Mouse (Mus musculus) Muller cell, postnatal 12 days (primary cell): ENCODE measurements around the gene Tpra1.
A peak's percentile ranks its signal among the peaks of the same experiment; 100 is the strongest.

Source experiments
- DNase-seq: peaks from one replicate; pipeline ENCODE4 v3.0.0-alpha.2; 2015; ENCODE audit errors: inconsistent ontology term

Tpra1 gene

DNA sequence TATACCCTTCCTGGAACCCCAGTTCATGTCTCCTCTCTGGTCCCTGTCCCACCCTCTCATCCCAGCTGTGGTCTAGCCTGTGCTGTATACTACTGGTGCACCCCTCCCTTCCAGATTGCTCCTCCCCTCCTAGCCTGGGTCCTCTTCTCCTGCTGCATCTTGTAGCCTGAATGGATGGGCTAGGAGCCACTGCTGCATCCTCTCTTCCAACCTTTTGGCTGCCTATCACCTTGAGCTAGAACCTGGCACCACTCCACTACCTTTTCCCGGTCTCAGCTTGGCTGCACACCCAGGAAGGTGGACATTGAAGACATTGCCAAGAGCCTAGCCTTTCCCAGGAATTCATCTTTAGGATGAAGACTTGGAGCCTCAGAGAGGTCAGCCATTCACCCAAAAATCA is 26.0 kb downstream of the Tpra1 start:
- no peak for DNase-seq

DNA sequence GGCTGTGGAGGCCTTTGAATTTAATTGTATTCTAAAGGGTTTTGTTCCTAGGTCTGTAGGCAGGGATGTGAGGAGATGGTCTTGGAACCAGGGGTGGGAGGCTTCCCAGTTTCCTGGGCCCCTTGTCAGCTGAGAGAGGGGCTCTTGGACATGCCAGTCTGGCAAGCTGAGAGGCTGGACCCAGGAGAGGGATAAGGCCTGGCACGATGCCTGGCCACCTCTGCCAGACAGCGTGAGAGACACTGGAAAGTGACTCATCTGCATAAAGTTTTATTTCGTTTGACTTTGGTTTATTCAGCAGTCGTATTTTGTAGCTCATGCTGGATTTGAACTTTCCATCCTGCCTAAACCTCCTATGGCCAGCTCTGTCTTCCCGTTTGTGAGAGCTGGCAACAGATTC is 26.5 kb downstream of the Tpra1 start:
- peak; percentile 61 for DNase-seq

DNA sequence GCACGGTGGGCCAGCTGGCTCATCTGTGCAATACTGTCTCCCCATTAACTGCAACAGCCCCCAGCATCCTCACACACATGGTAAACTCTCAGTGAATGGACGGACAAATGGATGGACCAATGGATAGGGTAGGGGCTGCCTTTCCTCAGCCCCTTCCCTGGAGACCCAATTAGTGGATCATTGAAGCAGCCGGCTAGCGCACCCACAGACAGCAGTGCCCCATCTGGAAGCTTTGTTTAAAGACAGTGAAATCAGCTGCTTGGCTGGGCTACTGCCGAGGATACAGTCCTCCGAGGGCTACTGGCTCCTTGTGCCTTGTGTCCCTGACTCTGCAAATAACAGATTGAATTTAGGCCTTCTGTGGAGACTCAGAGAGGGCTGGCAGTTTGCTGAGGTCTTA is 27.4 kb downstream of the Tpra1 start:
- no peak for DNase-seq

DNA sequence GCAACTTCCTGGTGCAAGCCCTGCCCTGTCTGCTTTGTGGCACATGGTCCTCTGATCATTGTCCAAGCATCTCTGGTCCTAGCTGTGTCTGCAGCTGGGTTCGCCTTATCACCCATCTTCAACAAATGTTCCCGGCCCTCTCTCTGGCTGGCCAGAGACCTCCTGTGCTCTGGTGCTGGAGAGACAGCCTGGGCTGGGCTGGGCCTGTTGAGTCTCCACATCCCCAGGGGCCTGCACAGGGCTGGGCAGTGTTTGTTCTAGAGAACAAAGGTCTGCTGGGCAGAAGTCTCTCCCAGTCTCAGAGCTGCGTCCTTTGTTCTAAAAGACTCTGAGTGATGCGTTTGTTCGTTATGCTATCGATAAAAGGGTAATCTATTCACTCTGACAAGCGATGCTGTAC is 28.0 kb downstream of the Tpra1 start:
- DNase-seq, result no peak

DNA sequence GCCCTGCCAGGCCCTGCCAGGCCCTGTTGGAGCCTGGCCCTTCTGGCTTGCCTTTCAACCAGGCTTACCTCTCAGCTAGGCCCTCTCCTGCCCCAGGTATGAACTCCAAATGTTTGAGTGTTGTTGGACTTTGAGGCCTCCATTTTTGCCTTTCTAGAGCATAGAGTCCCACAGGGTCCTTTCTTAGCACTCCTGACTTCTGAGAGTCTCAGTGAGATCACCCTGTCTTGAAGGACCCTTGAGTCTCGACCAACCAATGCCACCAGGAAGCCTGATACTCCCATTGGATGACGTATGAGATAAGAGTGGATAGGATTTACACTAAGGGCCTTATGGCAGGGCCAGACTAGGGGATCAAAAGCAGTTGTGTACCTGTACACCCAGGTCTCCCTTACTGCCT is 29.4 kb downstream of the Tpra1 start:
- no peak for DNase-seq

DNA sequence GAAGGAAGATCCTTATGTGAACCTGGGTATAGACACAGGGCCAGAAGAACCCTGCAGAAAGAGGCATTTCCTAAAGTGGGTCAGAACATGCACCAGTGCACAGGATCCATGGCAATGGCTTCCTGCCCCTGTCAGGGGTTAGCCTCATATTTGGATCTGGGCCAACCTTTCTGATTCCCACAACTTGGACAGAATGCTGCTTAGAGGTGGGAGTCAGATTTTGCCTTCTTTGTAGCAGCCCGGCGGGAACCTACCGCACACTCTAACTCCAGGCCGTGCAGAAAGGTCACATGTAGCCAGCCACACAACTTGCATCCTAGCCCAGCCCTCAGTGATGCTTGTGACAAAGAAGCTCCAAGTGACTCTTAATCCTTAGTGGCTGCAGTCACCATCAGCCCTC is 32.1 kb downstream of the Tpra1 start:
- peak; percentile 69 for DNase-seq

DNA sequence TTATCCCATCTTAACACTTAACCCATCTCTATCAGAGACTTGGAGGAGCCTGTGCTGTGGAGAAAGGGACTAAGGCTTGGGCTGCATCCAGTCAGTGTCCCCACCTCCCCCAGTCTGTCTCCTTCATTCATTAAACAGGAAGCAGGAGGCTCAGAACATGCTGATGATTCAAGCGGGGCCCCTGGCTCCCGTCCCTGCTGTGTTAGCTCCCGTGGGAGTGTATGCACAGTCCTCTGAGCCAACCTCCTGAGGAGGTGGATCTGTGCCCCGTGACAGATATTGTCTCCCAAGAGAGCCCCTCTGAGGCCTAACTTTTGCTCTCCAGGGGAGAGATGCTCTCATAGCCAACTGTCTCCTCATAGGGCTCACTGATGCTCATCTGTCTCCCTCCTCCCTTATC is 32.8 kb downstream of the Tpra1 start:
- DNase-seq, result peak; percentile 82

DNA sequence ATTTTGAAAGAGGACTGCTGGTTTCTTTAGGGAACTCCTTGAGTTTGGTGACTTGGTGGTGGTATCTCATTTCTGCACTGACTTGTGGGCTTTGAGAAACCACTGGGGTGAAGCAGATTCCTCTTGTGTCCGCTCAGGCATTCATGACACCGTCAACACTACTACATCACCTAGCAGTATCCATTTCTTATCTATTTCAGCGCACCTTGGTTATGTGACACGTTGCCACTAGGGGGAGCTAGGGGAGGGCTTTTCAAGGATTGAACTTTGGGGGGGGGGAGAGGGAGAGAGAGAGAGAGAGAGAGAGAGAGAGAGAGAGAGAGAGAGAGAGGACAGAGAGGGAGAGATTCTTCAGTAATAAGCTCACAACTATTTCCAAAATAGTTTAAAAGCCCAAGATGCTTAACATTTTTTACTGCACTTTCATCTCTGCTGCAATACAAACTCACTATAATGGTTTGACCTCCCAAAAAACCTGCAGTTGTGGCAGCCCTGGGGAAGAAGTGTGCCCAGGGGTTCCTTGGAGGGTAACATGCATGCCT is 33.8 kb downstream of the Tpra1 start:
- DNase-seq, result peak; percentile 86

DNA sequence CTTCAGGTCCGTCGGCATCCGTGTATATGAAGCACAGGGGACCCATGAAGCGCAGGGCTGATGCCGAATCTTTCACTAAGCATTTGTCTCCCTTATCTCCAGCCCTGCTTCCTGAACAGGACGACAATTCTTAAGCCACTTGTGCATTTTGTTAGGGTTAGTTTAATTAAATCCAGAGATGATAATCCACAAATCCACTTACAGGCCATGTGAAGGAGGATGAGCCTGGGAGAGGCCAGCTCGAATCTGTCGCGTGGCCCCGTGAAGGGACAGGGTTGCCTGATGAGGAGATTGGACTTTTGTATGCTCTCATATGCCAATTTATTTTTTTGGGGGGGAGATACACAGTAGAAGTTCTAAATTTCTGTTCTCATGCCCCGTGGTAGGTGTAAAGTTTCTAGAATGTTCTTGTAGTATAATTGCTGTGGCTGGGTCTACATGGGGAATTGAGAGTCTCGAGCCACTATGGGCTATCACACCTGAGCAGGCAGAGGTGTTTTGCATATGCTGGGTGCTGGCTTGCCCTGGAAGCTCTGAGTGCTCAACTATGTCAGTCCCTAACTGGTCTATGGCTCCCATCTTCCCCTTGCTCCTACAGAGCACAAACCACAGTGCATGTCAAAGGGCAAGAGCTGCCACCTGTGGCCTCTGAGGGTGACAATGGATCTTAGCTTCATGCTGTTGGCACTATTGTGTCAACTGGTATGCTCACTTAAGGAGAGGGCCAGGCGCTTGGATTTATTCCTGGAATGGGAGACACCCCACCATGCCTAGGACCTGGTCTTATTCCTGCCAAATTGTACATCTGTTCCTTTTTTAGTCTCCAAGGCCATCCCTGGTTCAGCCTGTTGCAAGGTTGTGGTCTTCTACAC is 34.5 kb downstream of the Tpra1 start:
- DNase-seq, result no peak

DNA sequence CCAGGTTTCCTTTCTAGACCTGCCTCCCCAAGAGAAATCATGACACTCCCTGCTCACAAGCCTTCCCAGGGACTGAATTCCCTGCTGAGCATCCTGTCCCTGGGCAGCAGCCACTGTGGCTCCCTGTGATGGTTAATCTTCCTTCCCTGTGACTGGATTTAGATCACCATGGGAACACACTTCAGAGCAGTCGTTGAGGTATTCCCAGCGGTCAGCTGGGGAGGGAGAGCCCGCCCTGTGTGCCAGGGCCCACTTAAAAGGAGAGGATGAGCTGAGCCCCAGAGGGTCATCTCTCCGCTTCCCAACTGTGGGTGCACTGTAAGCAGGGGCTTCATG is 35.1 kb downstream of the Tpra1 start:
- no peak for DNase-seq

DNA sequence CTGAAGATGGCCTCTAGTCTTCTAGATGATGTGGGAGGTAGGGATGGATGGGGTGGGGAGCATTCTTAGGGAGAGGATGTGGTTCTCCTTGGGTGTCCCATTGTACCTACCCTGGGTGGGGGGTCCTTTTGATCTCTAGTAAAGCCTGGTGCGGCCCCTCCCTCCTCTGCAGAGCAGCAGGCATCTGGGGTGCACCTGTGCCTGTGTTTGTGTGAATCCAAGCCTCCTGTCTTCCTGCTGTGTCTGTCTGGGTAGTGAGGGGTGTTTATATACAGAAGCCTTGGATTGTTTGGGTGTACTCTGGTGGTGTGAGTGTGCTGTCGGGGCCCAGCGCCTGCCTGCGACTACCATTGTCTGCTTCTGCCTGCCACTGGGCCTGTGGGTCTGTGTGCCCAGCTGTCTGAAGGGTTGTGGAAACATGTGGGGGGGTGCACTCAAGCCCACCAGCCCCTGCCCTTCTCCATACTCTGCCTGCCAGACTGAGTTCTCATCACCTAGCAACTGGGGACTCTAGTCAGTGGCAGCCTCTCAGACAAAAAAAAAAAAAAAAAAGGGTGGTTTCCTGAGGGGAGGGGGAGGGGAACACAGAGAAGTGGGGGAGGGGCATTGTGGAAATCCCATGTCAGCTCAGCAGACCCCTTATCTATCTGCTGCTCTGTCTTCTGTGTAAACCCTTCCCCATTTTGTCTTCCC is 36.1 kb downstream of the Tpra1 start:
- DNase-seq, result no peak

DNA sequence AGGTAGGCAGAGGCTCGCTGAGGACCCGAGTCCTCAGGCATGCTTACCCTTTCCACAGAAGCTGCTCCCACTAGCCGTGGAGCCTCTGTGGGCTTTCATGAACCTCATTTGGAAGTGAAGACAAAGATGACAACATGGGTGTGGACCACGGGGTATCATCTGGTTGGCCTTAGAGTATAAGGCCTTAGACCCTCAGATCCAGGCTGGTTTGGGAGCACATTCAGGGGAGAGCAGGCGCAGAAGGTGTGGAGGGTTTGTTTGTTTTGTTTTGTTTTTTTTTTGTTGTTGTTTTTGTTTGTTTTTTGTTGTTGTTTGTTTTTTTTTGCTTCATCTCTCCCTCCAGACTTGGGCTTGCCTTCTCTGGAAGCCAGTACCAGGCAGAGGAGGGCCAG is 36.6 kb downstream of the Tpra1 start:
- no peak for DNase-seq

DNA sequence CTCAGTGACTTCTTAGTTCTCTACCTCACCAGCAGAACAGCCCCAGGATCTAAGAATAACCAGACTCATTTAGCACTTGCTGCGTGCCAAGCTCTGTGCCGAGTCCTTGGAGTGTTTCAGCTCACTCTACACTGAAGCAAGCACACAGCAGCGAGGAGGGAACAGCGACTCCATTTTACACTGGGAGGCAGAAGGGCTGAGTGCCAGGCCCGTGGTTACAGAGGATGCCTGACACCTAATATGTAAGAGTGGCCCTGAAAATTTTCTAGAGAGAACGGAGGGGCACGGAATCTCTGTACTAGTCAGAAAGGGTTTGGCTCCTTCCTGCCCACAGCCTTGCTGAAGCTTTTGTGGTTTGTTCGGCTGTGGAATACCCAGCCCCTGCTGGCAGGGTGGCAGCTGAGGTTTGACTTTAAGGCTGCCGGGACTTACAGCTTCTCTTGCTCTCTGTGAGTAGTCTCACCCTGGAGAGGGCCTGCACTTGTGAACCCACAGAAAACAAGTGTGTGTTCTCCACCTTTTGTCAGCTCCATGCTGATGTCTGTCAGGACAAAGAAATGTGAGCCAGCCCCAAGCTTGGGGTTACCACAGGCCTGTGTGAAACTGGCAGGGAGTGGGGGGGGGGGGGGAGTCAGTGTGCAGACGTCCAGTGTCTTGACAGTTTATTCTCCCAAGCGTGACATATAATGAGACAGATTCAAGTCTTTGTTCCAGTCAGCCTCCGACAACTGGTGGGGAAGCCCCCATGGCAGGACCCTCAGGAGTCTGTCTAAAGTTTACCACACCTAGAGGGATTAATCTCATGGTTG is 37.4 kb downstream of the Tpra1 start:
- peak; percentile 66 for DNase-seq

DNA sequence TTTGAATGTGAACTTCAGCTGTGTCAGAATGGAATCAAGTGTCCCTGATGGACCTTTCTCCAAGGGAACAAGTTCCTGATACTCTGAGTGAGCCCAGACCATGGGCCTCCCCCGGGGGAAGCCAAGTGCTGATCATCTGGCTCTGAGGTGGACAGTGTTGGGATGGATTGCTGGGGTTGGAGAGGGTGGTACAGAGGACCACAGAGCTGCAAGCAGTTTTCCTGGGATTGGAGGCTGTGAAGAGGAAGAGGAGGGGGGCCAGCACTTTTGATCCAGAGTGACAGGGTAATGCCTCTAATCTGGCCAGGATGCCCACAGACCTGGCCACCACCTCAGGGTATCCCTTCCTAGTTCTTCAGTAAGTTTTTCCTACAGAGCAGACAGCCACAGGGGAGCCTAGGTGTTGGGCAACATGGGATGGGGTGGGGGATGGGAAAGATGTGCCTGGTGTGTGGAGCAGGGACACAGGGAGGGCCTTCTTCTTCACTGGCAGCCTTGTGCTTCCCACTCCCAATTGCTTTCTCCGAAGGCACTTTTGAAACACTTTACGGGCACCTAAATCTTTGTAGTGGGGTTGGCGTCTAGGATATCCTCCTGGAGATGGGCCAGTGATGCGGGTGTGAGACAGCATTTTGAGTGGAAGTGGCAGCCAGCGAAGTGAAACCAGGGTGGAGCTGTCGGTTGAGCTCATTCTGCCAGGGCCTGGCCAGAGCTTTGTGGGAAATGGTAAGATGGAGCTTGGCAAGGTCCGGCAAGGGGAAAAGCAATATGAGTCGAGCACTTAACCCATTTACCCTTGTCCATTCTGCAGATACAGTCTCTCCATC is 38.3 kb downstream of the Tpra1 start:
- peak; percentile 18 for DNase-seq

DNA sequence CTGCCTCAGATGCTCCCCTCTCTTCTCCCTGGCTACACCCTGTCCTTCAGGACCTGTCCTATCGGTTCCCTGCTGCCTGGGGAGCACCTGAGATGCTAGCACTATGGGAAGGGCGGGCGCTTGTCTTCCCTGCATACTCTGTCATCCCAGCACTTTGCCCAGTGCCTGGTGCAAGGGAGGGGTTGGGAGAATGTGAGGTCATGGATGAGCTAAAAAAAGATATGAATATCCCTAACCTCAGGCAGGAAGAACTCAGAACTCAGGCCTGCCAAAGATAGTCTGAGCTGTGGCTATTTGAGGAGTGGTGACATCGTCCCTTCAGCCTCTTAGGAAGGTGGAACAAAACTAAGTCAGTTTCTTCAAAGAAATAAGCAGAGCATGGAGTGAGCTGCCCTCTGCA is 39.6 kb downstream of the Tpra1 start:
- DNase-seq, result peak; percentile 57

DNA sequence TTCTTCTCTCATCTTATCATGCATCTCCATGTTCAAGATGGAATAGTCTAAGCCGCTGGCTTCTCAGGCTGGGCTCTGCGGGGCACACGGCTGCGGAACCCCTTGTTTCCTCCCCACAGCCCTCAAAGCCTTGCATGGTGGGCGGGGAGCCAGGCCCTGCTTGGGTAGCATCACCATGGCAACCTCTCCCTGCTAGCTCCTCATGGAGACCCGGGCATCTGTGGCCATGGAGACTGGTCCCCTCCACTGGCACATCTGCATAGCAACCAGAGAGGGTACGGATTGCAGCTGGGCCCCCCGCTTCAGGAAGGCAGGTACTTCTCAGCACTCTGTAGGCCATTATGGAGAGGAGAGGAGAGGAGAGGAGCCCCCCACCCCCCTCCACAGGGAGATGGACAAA is 40.5 kb downstream of the Tpra1 start:
- no peak for DNase-seq

DNA sequence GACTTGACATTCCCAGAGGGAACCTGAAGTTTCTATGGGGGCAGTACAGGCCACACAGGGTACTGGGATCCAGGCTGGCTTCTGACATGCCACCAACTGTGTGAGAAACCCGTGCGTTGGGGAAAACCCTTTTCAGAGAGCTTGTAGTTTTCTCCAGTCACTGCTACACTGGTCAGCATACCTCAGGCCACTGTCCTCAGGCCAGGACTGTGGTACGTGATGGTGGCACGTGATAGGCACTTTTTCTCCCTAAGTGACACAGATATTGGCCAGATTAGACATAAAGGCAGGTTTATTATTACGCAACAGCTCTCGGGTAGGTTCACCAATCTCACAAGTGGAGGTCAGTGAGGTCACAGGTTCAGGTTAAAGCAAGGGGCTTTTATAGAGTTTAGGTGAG is 41.6 kb downstream of the Tpra1 start:
- DNase-seq, result no peak

DNA sequence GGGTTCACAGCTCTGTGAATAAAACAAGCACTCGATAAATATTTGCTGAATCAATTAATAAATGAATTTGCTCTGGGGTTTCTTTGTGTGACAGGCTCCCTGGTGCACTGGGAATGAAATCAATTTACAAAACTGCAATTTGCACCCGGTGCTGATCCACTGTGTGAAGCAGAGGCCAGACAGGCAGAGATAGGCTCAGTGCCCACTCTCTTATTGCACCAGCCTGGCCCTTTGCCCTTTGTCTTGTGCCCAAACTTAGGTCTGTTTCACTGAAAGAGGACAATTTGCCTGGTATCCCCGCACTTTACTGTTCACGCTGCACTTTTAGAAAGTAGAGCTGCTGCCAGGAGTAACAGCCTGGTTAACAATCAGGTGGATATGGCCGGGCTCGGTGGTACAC is 44.4 kb downstream of the Tpra1 start:
- DNase-seq, result no peak

DNA sequence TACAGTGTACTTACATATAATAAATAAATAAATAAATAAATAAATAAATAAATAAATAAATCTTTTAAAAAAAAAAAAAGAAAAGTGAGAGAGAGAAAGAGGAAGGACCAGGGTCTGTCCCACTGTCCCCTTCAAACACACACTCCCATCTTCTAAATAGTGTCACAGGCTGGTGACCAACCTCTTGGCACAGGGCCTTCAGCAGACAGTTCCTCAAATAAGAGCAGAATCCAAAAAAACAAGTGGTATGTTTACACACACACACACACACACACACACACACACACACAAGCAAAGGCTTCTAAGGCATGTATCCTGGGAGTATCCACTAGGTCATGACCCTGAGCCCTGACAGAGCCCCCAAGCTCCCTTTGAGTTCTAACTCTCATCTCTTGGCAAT is 45.7 kb downstream of the Tpra1 start:
- DNase-seq, result no peak

DNA sequence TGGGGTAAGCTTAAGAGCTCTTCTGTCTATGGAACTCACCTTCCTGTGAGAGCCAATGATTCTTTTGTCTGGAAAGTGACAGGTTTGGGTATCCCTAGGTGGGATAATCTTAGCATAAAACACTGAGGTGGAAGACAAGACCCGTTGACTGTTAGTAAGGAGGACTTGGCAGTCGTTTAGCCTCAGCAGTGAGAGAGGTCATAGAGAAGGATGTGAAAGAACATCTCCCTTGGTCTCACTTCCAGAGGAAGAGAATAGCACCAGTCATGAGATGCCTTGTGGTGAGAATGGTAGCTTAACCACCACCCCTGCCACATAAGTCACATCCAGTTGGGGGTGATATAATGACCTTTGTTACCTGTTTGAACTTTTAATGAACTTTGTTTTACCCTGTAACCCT is 54.7 kb downstream of the Tpra1 start:
- no peak for DNase-seq

DNA sequence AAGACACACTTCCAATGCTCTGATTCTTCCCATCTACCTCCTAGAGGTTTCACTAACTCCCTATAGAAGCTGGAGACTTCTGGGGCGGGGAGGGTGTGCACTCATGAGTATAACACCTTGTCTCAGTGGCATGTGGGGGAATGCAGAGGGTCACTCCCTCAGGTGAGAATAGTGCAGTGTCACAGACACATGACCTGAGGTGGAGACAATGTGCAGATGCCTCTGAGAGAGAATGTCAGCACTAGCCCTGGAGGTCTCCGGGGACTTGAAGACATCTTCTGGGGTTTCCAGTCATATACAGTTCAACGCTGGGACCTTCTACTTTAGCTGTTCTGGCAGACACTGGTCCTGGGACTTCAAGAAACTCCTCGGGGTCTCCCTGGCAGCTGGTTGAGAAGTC is 55.3 kb downstream of the Tpra1 start:
- DNase-seq, result no peak

DNA sequence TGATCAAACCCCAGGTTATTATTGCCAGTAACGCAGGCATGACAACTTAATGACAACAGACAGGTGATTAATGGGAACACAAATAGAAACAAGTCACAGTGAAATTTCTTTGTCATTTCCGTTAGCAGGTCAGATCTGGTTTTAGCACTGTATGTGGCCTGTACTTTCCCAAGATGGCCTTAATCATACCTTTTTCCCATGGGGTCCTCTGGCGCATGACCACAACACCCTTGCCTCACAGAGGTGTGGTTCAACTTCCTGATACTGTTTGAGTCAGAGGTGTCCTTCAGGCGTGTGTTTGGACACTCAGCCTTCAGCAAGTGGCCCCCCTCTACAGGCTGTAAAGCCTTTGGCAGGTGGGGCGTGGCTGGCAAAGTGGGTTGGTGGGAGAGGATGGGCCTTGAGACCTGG is 55.8 kb downstream of the Tpra1 start:
- DNase-seq, result no peak
